Mouse (Mus musculus) kidney, embryonic 16.5 days (tissue): ENCODE measurements at regions not wholly inside any gene's neighbourhood (a gene's known extent, or its start where the extent isn't known, plus 50 kb on each side); places are given as distances from the start of the nearest gene placed in this dataset.

ENCODE experiments used
- ATAC-seq: fragments of 200-750 bp; cut with Nextera tagmentation; 2 replicates; pipeline ENCODE4 v1.8.0; 2017; ENCODE audit warnings: moderate TSS enrichment; ENCODE audit not compliant: low FRiP score, low TSS enrichment
- H3K27ac ChIP-seq: fragments of 300-500 bp; sonication (generic); 2 replicates; pipeline ENCODE4 v1.5.1; 2014; ENCODE audit warnings: low read length
- H3K27me3 ChIP-seq: fragments of 300-500 bp; sonication (generic); 2 replicates; pipeline ENCODE4 v1.6.1; 2014; ENCODE audit warnings: low read length, control low read depth, mixed read lengths; ENCODE audit not compliant: insufficient read depth
- H3K36me3 ChIP-seq: fragments of 300-500 bp; sonication (generic); 2 replicates; pipeline ENCODE4 v1.6.1; 2014; ENCODE audit warnings: low read length, control low read depth, mixed read lengths; ENCODE audit not compliant: insufficient read depth
- H3K4me1 ChIP-seq: fragments of 300-500 bp; sonication (generic); 2 replicates; pipeline ENCODE4 v1.6.1; 2014; ENCODE audit warnings: low read length, control low read depth, mixed read lengths; ENCODE audit not compliant: insufficient read depth
- H3K4me2 ChIP-seq: fragments of 300-500 bp; sonication (generic); replicated peaks from 2 replicates; pipeline ENCODE4 v1.6.1; 2014; ENCODE audit warnings: low read depth, low read length
- H3K4me3 ChIP-seq: fragments of 300-500 bp; sonication (generic); 2 replicates; pipeline ENCODE4 v1.5.1; 2014; ENCODE audit warnings: mild to moderate bottlenecking, low read length
- H3K9ac ChIP-seq: fragments of 300-500 bp; sonication (generic); replicated peaks from 2 replicates; pipeline ENCODE4 v1.6.1; 2014; ENCODE audit warnings: low read length
- H3K9me3 ChIP-seq: fragments of 300-500 bp; sonication (generic); 2 replicates; pipeline ENCODE4 v1.6.1; 2016; ENCODE audit warnings: low read length, control low read depth
- WGBS: fragments of 180-500 bp; shearing (Covaris S2); extraction: QIAGEN DNeasy Blood & Tissue Kit; methylation state at CpG from one replicate; pipeline ENCODE4 v1.1.7; 2014; 5-methylcytosine and 5-hydroxymethylcytosine counted together

GRCm38 (mm10) chr14:58598867-58599266, 528.5 kb downstream of the Fgf9 start:
- Histone ChIP-seq H3K27ac (no peak overlapping the region), H3K9ac (no peak overlapping the region), H3K9me3 (no peaks in the 10 kb centered on the region), H3K4me1 (no peaks in the 10 kb centered on the region), H3K4me2 (no peak overlapping the region), H3K27me3 (no peaks in the 10 kb centered on the region), H3K4me3 (no peak overlapping the region), H3K36me3 (no peaks in the 10 kb centered on the region)
- 83% methylated on average over 3 of the region's 3 CpGs for WGBS
- ATAC-seq, result no peak

GRCm38 (mm10) chr14:58597810-58598209, 527.5 kb downstream of the Fgf9 start:
- Histone ChIP-seq H3K4me2 (no peak overlapping the region), H3K36me3 (no peaks in the 10 kb centered on the region), H3K4me3 (no peak overlapping the region), H3K9ac (no peak overlapping the region), H3K27me3 (no peaks in the 10 kb centered on the region), H3K9me3 (no peaks in the 10 kb centered on the region), H3K4me1 (no peaks in the 10 kb centered on the region), H3K27ac (no peak overlapping the region)
- WGBS, result 48% methylated on average over 2 of the region's 2 CpGs
- no peak for ATAC-seq

DNA sequence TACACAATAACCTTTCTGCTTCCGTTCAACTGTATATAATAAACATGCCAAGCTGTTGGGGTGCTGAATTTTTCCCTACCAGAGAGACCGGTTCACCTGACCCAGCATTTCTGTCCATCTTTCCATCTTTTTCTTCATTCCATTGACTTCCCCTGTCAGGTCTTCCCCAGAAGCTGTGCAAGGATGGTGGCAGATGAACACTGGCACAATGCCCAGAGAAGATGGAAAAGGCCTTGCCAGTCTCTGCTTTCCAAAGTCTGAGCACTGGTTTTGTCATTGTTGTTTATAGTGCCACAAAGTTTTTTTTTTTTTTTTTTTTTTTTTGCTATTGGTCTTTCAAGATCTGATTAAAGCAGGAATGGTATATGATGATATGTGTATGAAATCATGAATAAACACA, 526.6 kb downstream of the Fgf9 start:
- Histone ChIP-seq H3K9me3 (no peaks in the 10 kb centered on the region), H3K4me2 (no peak overlapping the region), H3K4me1 (no peaks in the 10 kb centered on the region), H3K36me3 (no peaks in the 10 kb centered on the region), H3K27ac (no peak overlapping the region), H3K27me3 (no peaks in the 10 kb centered on the region), H3K4me3 (no peak overlapping the region), H3K9ac (no peak overlapping the region)
- 86% methylated on average over 2 of the region's 2 CpGs for WGBS
- no peak for ATAC-seq

GRCm38 (mm10) chr14:58581806-58582205, 511.5 kb downstream of the Fgf9 start:
- Histone ChIP-seq H3K36me3 (no peaks in the 10 kb centered on the region), H3K4me2 (no peak overlapping the region), H3K4me3 (no peak overlapping the region), H3K4me1 (no peaks in the 10 kb centered on the region), H3K27ac (no peak overlapping the region), H3K9me3 (peaks cover 3% of the 10 kb centered on the region; the same call in 1 of the 2 replicates), H3K9ac (no peak overlapping the region), H3K27me3 (no peaks in the 10 kb centered on the region)
- no peak for ATAC-seq
- 90% methylated on average over 5 of the region's 5 CpGs for WGBS

DNA sequence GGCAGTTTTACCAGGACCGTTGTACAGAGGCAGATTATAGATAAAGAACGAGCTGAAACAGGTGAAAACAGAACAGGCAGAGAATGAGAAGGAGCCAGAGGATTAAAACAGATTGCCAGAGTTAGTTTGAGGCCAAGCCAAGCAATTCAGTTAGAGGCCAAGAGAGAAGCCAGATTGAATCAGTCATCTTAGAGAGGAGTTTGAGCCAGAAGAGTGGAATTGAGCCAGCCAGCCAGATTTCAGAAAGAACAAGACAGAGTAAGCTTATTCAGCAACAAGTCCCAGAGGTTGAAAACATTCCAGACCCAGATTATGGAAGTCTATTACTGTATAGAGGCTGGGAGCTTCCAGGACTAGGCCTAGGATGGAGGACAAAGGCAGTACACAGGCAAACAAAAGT, 499.7 kb downstream of the Fgf9 start:
- whole genome bisulfite sequencing, result 94% methylated on average over 2 of the region's 2 CpGs
- no peak overlapping the region for H3K9ac ChIP-seq
- H3K4me2 ChIP-seq, result no peak overlapping the region
- no peak overlapping the region for H3K27ac ChIP-seq
- H3K4me1 ChIP-seq, result no peaks in the 10 kb centered on the region
- no peaks in the 10 kb centered on the region for H3K36me3 ChIP-seq
- no peak overlapping the region for H3K4me3 ChIP-seq
- H3K27me3 ChIP-seq, result 0 out of 2 replicates have a peak, but pooled peaks cover 5% of the 10 kb centered on the region
- H3K9me3 ChIP-seq, result no peaks in the 10 kb centered on the region; the same call in 1 of the 2 replicates
- ATAC-seq, result no peak

DNA sequence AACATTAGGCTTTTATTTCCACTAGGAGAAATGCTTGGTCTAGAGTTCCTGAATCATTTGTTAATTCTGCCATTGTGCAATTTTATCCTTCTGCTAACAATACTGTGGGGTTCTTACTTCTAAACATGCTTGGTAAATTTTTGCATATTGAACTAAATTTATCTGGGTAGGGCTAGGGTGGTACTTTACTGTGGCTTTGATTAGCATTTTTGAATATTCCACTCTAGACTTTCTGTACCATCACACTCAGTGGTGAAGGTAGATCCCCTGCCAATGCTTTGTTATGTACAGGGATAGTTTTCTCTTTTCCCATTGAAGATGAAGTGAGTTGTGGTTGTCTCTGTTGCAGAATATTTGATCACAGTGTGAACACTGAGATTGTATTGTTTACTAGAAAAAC, 497.1 kb downstream of the Fgf9 start:
- Histone ChIP-seq H3K9ac (no peak overlapping the region), H3K4me3 (no peak overlapping the region), H3K27me3 (no peaks in the 10 kb centered on the region), H3K4me1 (no peaks in the 10 kb centered on the region), H3K4me2 (no peak overlapping the region), H3K27ac (no peak overlapping the region), H3K9me3 (no peaks in the 10 kb centered on the region; the same call in 1 of the 2 replicates), H3K36me3 (no peaks in the 10 kb centered on the region)
- no peak for ATAC-seq

- Histone ChIP-seq H3K27me3 (no peaks in the 10 kb centered on the region), H3K4me1 (no peaks in the 10 kb centered on the region), H3K36me3 (no peaks in the 10 kb centered on the region), H3K27ac (no peak overlapping the region), H3K4me3 (no peak overlapping the region), H3K9ac (no peak overlapping the region), H3K9me3 (no peaks in the 10 kb centered on the region), H3K4me2 (no peak overlapping the region)
- ATAC-seq, result no peak
- 66% methylated on average over 2 of the region's 2 CpGs for WGBS
Measured at GRCm38 (mm10) chr14:58563082-58563481, 492.7 kb downstream of the Fgf9 start.

GRCm38 (mm10) chr14:58550785-58551184, 480.4 kb downstream of the Fgf9 start:
- 0 out of 2 replicates have a peak, but pooled peaks cover 5% of the 10 kb centered on the region for H3K27me3 ChIP-seq
- peaks cover 3% of the 10 kb centered on the region for H3K4me1 ChIP-seq
- H3K9me3 ChIP-seq, result no peaks in the 10 kb centered on the region
- H3K4me3 ChIP-seq, result no peak overlapping the region
- no peaks in the 10 kb centered on the region for H3K36me3 ChIP-seq
- no peak for ATAC-seq
- H3K9ac ChIP-seq, result no peak overlapping the region
- no peak overlapping the region for H3K4me2 ChIP-seq
- WGBS, result 86% methylated on average over 2 of the region's 2 CpGs
- H3K27ac ChIP-seq, result no peak overlapping the region

DNA sequence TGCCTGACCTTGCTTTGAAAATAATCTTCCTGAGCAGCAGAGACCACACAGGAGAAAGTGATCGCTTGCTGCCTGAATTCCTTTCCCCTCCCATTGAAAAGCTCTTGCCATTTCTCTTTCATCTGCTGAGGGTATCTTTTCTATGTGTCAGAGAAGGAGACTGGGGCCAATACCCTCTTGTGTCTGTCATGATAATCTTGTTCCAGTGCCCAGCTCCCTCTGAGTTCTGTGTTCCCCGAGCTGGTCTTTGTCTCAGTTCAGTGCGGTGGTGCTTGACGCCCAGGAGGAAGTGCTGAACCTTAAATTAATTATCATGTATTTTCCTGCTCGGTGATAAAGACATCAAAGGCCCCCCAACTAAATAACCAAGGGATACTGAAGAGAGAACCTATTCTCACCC, 475.4 kb downstream of the Fgf9 start:
- Histone ChIP-seq H3K36me3 (no peaks in the 10 kb centered on the region), H3K27me3 (0 out of 2 replicates have a peak, but pooled peaks cover 5% of the 10 kb centered on the region), H3K9me3 (no peaks in the 10 kb centered on the region), H3K4me2 (no peak overlapping the region), H3K4me3 (no peak overlapping the region), H3K27ac (no peak overlapping the region), H3K4me1 (peaks cover 5% of the 10 kb centered on the region), H3K9ac (no peak overlapping the region)
- no peak for ATAC-seq
- 10% methylated on average over 5 of the region's 5 CpGs for WGBS

DNA sequence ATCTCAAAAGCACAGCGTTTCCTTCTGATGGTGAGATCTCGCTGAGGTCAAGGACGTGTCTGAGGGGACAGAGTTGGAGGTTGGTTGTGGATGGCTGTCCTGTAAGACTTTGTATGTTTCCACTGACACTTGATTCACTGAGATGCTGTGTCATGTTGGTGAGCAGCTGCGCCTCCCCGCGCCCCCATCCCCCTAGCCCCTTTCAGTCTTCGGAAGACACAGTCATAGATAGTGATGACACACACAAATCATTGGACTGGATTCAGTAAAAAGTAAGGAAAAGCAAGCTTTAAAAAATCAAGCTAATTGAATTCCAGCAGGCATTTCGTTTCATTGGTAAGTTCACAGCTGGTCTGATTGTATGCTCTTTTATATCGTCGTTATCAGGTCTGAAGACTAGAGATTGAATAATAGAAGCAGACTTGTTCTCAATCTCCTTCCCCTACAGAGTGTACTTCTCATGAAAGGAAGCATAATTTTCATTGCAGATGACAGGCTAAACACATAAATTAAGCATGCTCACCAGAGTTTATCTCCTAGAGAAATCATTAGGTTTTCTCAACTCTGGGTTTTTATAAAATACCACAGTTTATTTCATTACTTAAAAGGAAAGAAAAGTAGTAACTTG, 472.9 kb downstream of the Fgf9 start:
- Histone ChIP-seq H3K4me3 (no peak overlapping the region), H3K4me1 (peaks cover 5% of the 10 kb centered on the region), H3K9me3 (no peaks in the 10 kb centered on the region), H3K4me2 (no peak overlapping the region), H3K27ac (no peak overlapping the region), H3K36me3 (no peaks in the 10 kb centered on the region), H3K9ac (no peak overlapping the region), H3K27me3 (0 out of 2 replicates have a peak, but pooled peaks cover 5% of the 10 kb centered on the region)
- no peak for ATAC-seq
- 87% methylated on average over 10 of the region's 10 CpGs for WGBS
